Mouse (Mus musculus) kidney, adult 10 weeks (tissue): ENCODE measurements around the gene Mrpl28. TPM values are rescaled to one million over a fixed set of nuclear protein-coding genes. Genes with fewer than 3 reads are reported as not detected.

ENCODE experiments used
- polyA plus RNA-seq: library from polyadenylated mRNA; stranded (reverse); fragments of 350-450 nt; fragmentation: Illumina TruSeq; extraction: RNeasy Lipid Tissue Mini Kit (QIAGEN cat#74804); gene quantifications from one replicate; pipeline ENCODE4 v1.2.3, GENCODE M21; 2014; ENCODE audit warnings: low read depth, low replicate concordance

Gene Mrpl28
- 10.4 TPM for polyA plus RNA-seq

DNA sequence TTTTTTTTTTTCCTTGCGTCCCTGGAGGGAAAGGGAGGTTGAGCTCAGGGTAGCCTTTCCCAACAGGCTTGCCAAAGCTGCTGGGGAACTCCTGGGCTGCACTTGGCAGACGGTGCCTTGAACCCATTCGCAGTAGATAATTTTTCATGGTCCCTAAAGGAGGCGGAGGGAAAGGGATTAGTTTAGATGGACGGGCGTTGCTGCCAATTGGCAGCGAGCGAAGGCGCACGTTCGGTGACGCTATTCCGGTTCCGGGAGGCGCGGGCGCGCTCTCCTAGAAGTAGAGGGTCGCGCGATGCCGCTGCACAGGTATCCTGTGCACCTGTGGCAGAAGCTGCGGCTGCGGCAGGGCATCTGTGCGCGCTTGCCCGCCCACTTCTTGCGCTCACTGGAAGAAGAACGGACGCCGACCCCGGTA, at the start of gene Mrpl28:
TSS of gene Mrpl28 (plus strand) at position 234 of the 418 bp plus-strand sequence.

GRCm38 (mm10) chr17:26089905-26090632, 33.2 kb upstream of the Mrpl28 start, which contains the start of gene Decr2:
Decr2 (minus strand) TSS chr17:26090337.

DNA sequence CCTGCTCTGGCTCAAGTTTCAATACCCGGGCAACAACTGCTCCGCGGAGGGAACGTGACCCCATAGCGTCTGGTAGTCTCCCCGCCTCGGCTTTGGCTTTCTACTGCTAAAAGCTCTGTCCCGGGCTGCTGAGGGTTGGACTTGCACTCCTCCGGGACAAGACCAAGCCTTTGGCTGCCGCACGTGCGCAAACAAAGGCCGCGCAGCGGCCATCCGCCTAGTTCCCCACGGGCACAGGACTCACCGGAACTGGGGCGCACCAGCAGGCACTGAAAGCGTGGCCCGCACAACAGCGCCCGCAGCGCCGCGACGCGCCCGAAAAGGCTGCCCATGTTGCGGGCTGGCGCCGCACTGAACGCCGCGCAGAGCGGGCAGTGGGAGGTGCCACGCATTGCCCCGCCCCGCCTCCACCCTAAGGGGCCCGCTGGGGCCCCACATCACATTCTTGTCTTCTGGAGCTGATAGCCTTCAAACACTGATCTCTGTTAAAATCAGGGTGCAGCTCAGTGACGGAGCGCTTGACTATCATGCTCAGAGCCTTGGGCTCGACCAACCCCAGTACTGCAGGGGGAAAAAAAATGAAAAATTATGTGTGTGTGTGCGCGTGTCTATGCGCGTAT, 28.1 kb upstream of the Mrpl28 start, which contains the start of gene Nme4:
TSS of gene Nme4 (minus strand) at position 482 of the 620 bp plus-strand sequence.

DNA sequence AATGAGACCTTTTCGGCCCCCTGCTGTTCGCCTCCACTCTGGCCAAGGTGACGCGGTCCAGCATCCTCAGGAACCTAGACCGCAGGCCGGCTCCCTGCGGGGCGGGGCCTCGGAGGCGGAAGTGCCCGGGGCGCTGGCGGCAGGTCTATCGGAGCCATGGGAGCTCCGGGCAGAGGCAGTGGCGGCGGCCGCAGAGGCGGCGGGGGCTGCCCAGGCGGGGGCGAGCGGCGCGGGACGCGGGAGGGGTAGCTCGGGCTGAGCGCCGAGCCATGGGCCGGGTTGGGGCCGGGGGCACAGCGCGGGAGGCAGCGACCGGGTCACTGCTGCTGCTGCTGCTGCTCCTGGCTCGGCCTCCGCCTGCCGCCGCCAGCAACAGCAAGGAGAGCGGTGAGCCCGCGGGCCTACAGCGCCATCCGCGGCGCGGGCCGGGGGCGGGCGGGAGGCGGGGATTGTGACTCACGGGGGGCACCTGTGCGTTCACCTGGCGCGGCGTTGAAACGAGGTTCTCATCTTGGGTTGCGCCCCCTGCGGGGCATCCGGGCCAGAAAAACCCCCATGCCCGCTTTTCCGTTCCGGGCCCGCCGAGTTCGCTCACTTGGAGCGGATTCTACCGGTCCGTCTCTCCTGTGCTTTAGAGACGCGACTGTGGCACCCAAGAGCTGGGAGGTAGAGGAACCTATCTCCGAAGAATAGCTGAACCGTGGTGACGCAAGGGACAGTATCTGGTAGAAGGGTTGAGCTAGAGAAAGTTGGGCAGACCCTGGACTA, 9.9 kb upstream of the Mrpl28 start, which contains the start of gene Tmem8:
TSS of gene Tmem8 (plus strand) at position 119 of the 768 bp plus-strand sequence.

DNA sequence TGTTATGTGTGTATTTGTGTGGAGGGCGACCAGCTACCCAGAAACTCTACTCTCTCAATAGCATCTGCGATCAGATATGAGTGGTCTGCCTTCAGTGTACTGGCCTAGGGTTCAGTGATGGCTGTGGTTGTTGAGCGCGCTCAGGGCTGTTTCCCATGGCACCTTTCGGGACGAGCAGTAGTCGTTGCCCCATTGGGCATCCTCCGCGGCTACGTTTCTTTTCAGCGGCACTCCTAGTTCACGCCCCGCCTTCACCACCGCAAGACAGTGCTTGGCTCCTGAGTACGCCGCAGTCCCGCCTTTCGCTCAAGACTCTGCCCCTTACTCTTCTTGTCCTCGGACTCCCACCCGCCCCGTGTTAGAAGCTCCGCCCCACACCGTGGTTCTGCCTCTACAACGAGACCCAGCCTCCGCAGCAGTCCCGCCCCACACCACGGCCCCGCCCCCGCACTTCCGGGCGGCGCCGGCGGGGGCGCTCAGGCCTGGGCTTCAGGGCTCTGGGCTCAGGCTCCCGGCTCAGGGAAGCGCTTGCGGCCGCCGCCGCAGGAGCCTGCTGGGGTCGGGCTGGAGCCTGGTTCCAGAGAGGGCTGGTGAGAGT, 15.0 kb downstream of the Mrpl28 start, which contains the start of gene Axin1:
TSS of gene Axin1 (plus strand) at position 450 of the 598 bp plus-strand sequence.

Other genes with a start within 250 kb of the Mrpl28 start
- gene Mettl26, start 248.4 kb upstream of the Mrpl28 start, polyA plus RNA-seq = 56.3 TPM
- gene Wfikkn1, start 242.6 kb upstream of the Mrpl28 start, polyA plus RNA-seq = not detected
- 0.69 TPM for gene Rab40c, start 203.8 kb upstream of the Mrpl28 start, polyA plus RNA-seq
- gene Pigq, start 178.6 kb upstream of the Mrpl28 start, polyA plus RNA-seq = 56.6 TPM
- gene Nhlrc4, start 178.5 kb upstream of the Mrpl28 start, polyA plus RNA-seq = 1.2 TPM
- not detected for gene A930017K11Rik, start 170.9 kb upstream of the Mrpl28 start, polyA plus RNA-seq
- gene Capn15, start 137.7 kb upstream of the Mrpl28 start, polyA plus RNA-seq = 0.69 TPM
- gene Rab11fip3, start 53.9 kb upstream of the Mrpl28 start, polyA plus RNA-seq = 25.0 TPM
- 51.9 TPM for gene Decr2, start 33.2 kb upstream of the Mrpl28 start, polyA plus RNA-seq
- gene Nme4, start 27.9 kb upstream of the Mrpl28 start, polyA plus RNA-seq = 0.85 TPM
- 19.8 TPM for gene Tmem8, start 10.2 kb upstream of the Mrpl28 start, polyA plus RNA-seq
- 20.0 TPM for gene Axin1, start 15.2 kb downstream of the Mrpl28 start, polyA plus RNA-seq
- gene Pdia2, start 75.6 kb downstream of the Mrpl28 start, polyA plus RNA-seq = not detected
- 0.53 TPM for gene Rgs11, start 79.5 kb downstream of the Mrpl28 start, polyA plus RNA-seq
- not detected for gene Arhgdig, start 84.3 kb downstream of the Mrpl28 start, polyA plus RNA-seq
- 30.6 TPM for gene Fam234a, start 120.7 kb downstream of the Mrpl28 start, polyA plus RNA-seq
- 35.5 TPM for gene Luc7l, start 129.4 kb downstream of the Mrpl28 start, polyA plus RNA-seq